Mouse (Mus musculus) liver, postnatal 0 days (tissue): Measurements from ENCODE around the gene Ltc4s. TPM values are rescaled to one million over a fixed set of nuclear protein-coding genes. Genes with fewer than 3 reads are reported as not detected.

Experiments
- ATAC-seq: fragments of 200-750 bp; cut with Nextera tagmentation; 2 replicates; pipeline ENCODE4 v1.8.0; 2017; ENCODE audit warnings: mild to moderate bottlenecking, moderate library complexity
- DNase-seq: peaks from one replicate; pipeline ENCODE4 v3.0.0-alpha.2; 2016
- H3K27ac ChIP-seq: fragments of 300-500 bp; sonication (generic); 2 replicates; pipeline ENCODE4 v1.5.1; 2014; ENCODE audit warnings: antibody characterized with exemption, moderate library complexity, mild to moderate bottlenecking, low read depth
- H3K27me3 ChIP-seq: fragments of 300-500 bp; sonication (generic); 2 replicates; pipeline ENCODE4 v1.6.1; 2014; ENCODE audit warnings: low read length, control low read depth, mixed read lengths; ENCODE audit not compliant: insufficient read depth
- H3K36me3 ChIP-seq: fragments of 300-500 bp; sonication (generic); replicated peaks from 2 replicates; pipeline ENCODE4 v1.6.1; 2014; ENCODE audit warnings: mild to moderate bottlenecking, control low read depth, low read length, moderate library complexity, mixed read lengths; ENCODE audit not compliant: insufficient read depth
- H3K4me1 ChIP-seq: fragments of 300-500 bp; sonication (generic); 2 replicates; pipeline ENCODE4 v1.6.1; 2014; ENCODE audit warnings: antibody characterized with exemption, mild to moderate bottlenecking, control low read depth; ENCODE audit not compliant: insufficient read depth
- H3K4me2 ChIP-seq: fragments of 300-500 bp; sonication (generic); 2 replicates; pipeline ENCODE4 v1.6.1; 2014; ENCODE audit warnings: low read depth, mild to moderate bottlenecking, low read length, moderate library complexity, mixed read lengths
- H3K4me3 ChIP-seq: fragments of 300-500 bp; sonication (generic); 2 replicates; pipeline ENCODE4 v1.5.1; 2014; ENCODE audit warnings: low read depth, low read length
- H3K9ac ChIP-seq: fragments of 300-500 bp; sonication (generic); replicated peaks from 2 replicates; pipeline ENCODE4 v1.6.1; 2014; ENCODE audit warnings: mild to moderate bottlenecking, moderate library complexity
- H3K9me3 ChIP-seq: fragments of 300-500 bp; sonication (generic); 2 replicates; pipeline ENCODE4 v1.6.1; 2016; ENCODE audit warnings: mild to moderate bottlenecking, control low read depth, low read length, mixed read lengths
- CTCF ChIP-seq: sonication (generic); IDR thresholded peaks from 2 replicates; pipeline ENCODE4 v1.5.1; 2016; ENCODE audit warnings: antibody characterized with exemption, low read depth
- EP300 ChIP-seq: IDR thresholded peaks from 2 replicates; pipeline ENCODE4 v1.6.1; 2016; ENCODE audit warnings: antibody characterized with exemption, low read depth, mild to moderate bottlenecking
- WGBS: fragments of 180-500 bp; shearing (Covaris S2); extraction: QIAGEN DNeasy Blood & Tissue Kit; methylation state at CpG from one replicate; pipeline ENCODE4 v1.1.7; 2014; ENCODE audit not compliant: insufficient replicate concordance; 5-methylcytosine and 5-hydroxymethylcytosine counted together
- polyA plus RNA-seq: library from polyadenylated mRNA; unstranded; fragments of >200 nt; fragmentation: Nextera tagmentation; extraction: Ambion mirVana; gene quantifications from 2 replicates; pipeline ENCODE4 v1.2.1, GENCODE M21; 2015

Ltc4s gene
- polyA plus RNA-seq, 1 experiment from 2014 or later, result 0.68 TPM

GRCm38 (mm10) chr11:50277025-50277424 lies 38.6 kb upstream of the Ltc4s start:
- ATAC-seq (no peak), DNase-seq (peak; percentile 10)
- peak; percentile 29 for TF ChIP-seq CTCF
- no peak for TF ChIP-seq EP300
- no peaks in the 10 kb centered on the region; the same call in 1 of the 2 replicates for H3K36me3 ChIP-seq
- H3K4me2 ChIP-seq, result no peak overlapping the region
- H3K4me1 ChIP-seq, result peaks cover 11% of the 10 kb centered on the region
- H3K9ac ChIP-seq, result no peak overlapping the region
- H3K27me3 ChIP-seq, result no peaks in the 10 kb centered on the region
- H3K4me3 ChIP-seq, result no peak overlapping the region
- H3K27ac ChIP-seq, result no peak overlapping the region
- H3K9me3 ChIP-seq, result no peaks in the 10 kb centered on the region

- no peak overlapping the region for H3K9ac ChIP-seq
- H3K27me3 ChIP-seq, result no peaks in the 10 kb centered on the region
- H3K4me2 ChIP-seq, result peak overlapping the region; percentile 19; the same call in 1 of the 2 replicates
- TF ChIP-seq CTCF (no peak), EP300 (no peak)
- 40% methylated on average over 5 of the region's 5 CpGs for WGBS
- H3K36me3 ChIP-seq, result no peaks in the 10 kb centered on the region; the same call in 1 of the 2 replicates
- no peaks in the 10 kb centered on the region for H3K9me3 ChIP-seq
- peak overlapping the region; percentile 11; the same call in 1 of the 2 replicates for H3K27ac ChIP-seq
- H3K4me1 ChIP-seq, result peaks cover 11% of the 10 kb centered on the region
- DNase-seq, result no peak
- H3K4me3 ChIP-seq, result no peak overlapping the region
- peak; percentile 50; the same call in 1 of the 2 replicates for ATAC-seq
Measured at GRCm38 (mm10) chr11:50275568-50276151, 37.2 kb upstream of the Ltc4s start.

- 31% methylated on average over 2 of the region's 2 CpGs for WGBS
- ATAC-seq, result no peak
- Histone ChIP-seq H3K4me2 (0 out of 2 replicates have a peak overlapping the region, but pooled peaks have one; percentile 15), H3K27ac (no peak overlapping the region), H3K4me1 (peaks cover 11% of the 10 kb centered on the region), H3K9me3 (no peaks in the 10 kb centered on the region), H3K4me3 (no peak overlapping the region), H3K36me3 (no peaks in the 10 kb centered on the region; the same call in 1 of the 2 replicates), H3K9ac (no peak overlapping the region), H3K27me3 (no peaks in the 10 kb centered on the region)
- TF ChIP-seq CTCF, result no peak
- no peak for TF ChIP-seq EP300
- no peak for DNase-seq
Measured at GRCm38 (mm10) chr11:50275077-50275476, 36.7 kb upstream of the Ltc4s start.

- Histone ChIP-seq H3K36me3 (no peaks in the 10 kb centered on the region; the same call in 1 of the 2 replicates), H3K4me3 (no peak overlapping the region), H3K4me2 (no peak overlapping the region), H3K9ac (no peak overlapping the region), H3K4me1 (peaks cover 11% of the 10 kb centered on the region), H3K27me3 (no peaks in the 10 kb centered on the region), H3K27ac (no peak overlapping the region), H3K9me3 (no peaks in the 10 kb centered on the region)
- 76% methylated on average over 2 of the region's 2 CpGs for WGBS
- no peak for ATAC-seq
- no peak for TF ChIP-seq CTCF
- no peak for TF ChIP-seq EP300
- DNase-seq, result no peak
Measured at GRCm38 (mm10) chr11:50272819-50273218, 34.4 kb upstream of the Ltc4s start.

- Histone ChIP-seq H3K4me3 (no peak overlapping the region), H3K4me2 (no peak overlapping the region), H3K36me3 (peaks cover 18% of the 10 kb centered on the region), H3K9me3 (no peaks in the 10 kb centered on the region), H3K27ac (no peak overlapping the region), H3K9ac (no peak overlapping the region), H3K27me3 (no peaks in the 10 kb centered on the region), H3K4me1 (no peaks in the 10 kb centered on the region; the same call in 1 of the 2 replicates)
- WGBS, result 82% methylated on average over 1 of the region's 1 CpGs
- TF ChIP-seq EP300, result no peak
- no peak for TF ChIP-seq CTCF
- DNase-seq, result no peak
- ATAC-seq, result no peak
Measured at GRCm38 (mm10) chr11:50269885-50270284, 31.5 kb upstream of the Ltc4s start.

- Histone ChIP-seq H3K27ac (no peak overlapping the region), H3K36me3 (peaks cover 25% of the 10 kb centered on the region), H3K9me3 (no peaks in the 10 kb centered on the region), H3K9ac (no peak overlapping the region), H3K4me2 (no peak overlapping the region), H3K4me3 (no peak overlapping the region), H3K4me1 (no peaks in the 10 kb centered on the region), H3K27me3 (no peaks in the 10 kb centered on the region)
- DNase-seq (no peak), ATAC-seq (no peak)
- TF ChIP-seq EP300 (no peak), CTCF (peak; percentile 71)
- WGBS, result 82% methylated on average over 2 of the region's 2 CpGs
Measured at GRCm38 (mm10) chr11:50269163-50269562, 30.7 kb upstream of the Ltc4s start.
